In genomic region chr6:18907173-18907572, GRCm38 (mm10) we compare ENCODE assay signal across 20 mouse cellular contexts. TPM values are rescaled to one million over a fixed set of nuclear protein-coding genes. Genes with fewer than 3 reads are reported as not detected.
DNase-seq lines count a peak whose midpoint lies in the region; ATAC-seq and TF ChIP-seq lines count a peak whose summit lies in the region.
"Had no signal": no experiment of that assay in that cellular context is flagged by ENCODE, and none has a peak within 500 bp of the region (broad histone marks: within the 10 kb centered on the region; RNA-seq: fewer than 3 reads in every experiment).

No protein-coding gene starts in this region.

- H3K4me1 ChIP-seq in cerebellum, adult 2 months (ENCODE audit: control insufficient read depth, insufficient read depth, low read length) = no peaks in the 10 kb centered on the region
- H3K4me1 ChIP-seq in heart, postnatal 0 days (ENCODE audit: control insufficient read depth, insufficient read depth) = no peaks in the 10 kb centered on the region
- H3K4me1 ChIP-seq in midbrain, embryonic 16.5 days (ENCODE audit: control insufficient read depth, insufficient read depth, low read length) = no peaks in the 10 kb centered on the region
- H3K4me1 ChIP-seq in midbrain, embryonic 13.5 days (replicated peaks) = no peaks in the 10 kb centered on the region
- H3K4me1 ChIP-seq: hindbrain, embryonic 10.5 days had no signal

- no peak overlapping the region for H3K4me2 ChIP-seq in heart, postnatal 0 days (ENCODE audit: low read depth, low read length)
- H3K4me2 ChIP-seq in midbrain, embryonic 16.5 days (ENCODE audit: low read length) = no peak overlapping the region
- H3K4me2 ChIP-seq in midbrain, embryonic 13.5 days (replicated peaks) = no peak overlapping the region
- H3K4me2 ChIP-seq: heart, embryonic 11.5 days had no signal

- H3K9me3 ChIP-seq in heart, postnatal 0 days (replicated peaks; ENCODE audit: control insufficient read depth, low read length) = no peaks in the 10 kb centered on the region
- H3K9me3 ChIP-seq in midbrain, embryonic 16.5 days (replicated peaks; ENCODE audit: control insufficient read depth, low read length, poor library complexity, severe bottlenecking) = no peaks in the 10 kb centered on the region
- no peaks in the 10 kb centered on the region for H3K9me3 ChIP-seq in midbrain, embryonic 13.5 days
- H3K9me3 ChIP-seq: hindbrain, embryonic 10.5 days had no signal

- ATAC-seq in heart, postnatal 0 days (ENCODE audit: insufficient read depth, low read depth) = no peak
- peak; percentile 77; the same call in 1 of the 2 replicates for ATAC-seq in midbrain, embryonic 16.5 days
- ATAC-seq in midbrain, embryonic 13.5 days = no peak; the same call in 1 of the 2 replicates
- ATAC-seq: activated CD4-positive, CD25-positive, alpha-beta regulatory T cell, adult 4 months had no signal

- no peaks in the 10 kb centered on the region for H3K27me3 ChIP-seq in cerebellum, adult 2 months (ENCODE audit: control insufficient read depth, insufficient read depth, low read length)
- H3K27me3 ChIP-seq in heart, postnatal 0 days (ENCODE audit: control insufficient read depth, insufficient read depth, low read length) = no peaks in the 10 kb centered on the region
- no peaks in the 10 kb centered on the region for H3K27me3 ChIP-seq in midbrain, embryonic 16.5 days (ENCODE audit: control insufficient read depth, insufficient read depth, low read depth, low read length)
- no peaks in the 10 kb centered on the region for H3K27me3 ChIP-seq in midbrain, embryonic 13.5 days

- H3K27ac ChIP-seq in cerebellum, adult 2 months (ENCODE audit: insufficient read depth, low read length) = no peak overlapping the region
- H3K27ac ChIP-seq in heart, postnatal 0 days (ENCODE audit: low read depth) = no peak overlapping the region
- no peak overlapping the region for H3K27ac ChIP-seq in midbrain, embryonic 16.5 days (ENCODE audit: low read length)
- H3K27ac ChIP-seq in midbrain, embryonic 13.5 days = no peak overlapping the region
- H3K27ac ChIP-seq: hindbrain, embryonic 10.5 days; liver, embryonic 14.5 days; macrophage had no signal

- no peak overlapping the region for H3K9ac ChIP-seq in heart, postnatal 0 days (replicated peaks; ENCODE audit: low read depth, low read length)
- H3K9ac ChIP-seq in midbrain, embryonic 16.5 days (ENCODE audit: low read depth, low read length) = no peak overlapping the region
- no peak overlapping the region for H3K9ac ChIP-seq in midbrain, embryonic 13.5 days (replicated peaks)
- H3K9ac ChIP-seq: liver, embryonic 14.5 days had no signal

- 88% methylated on average over 2 of the region's 2 CpGs for WGBS in cerebellum, adult 2 months
- 79% methylated on average over 2 of the region's 2 CpGs for WGBS in heart, postnatal 0 days
- 83% methylated on average over 2 of the region's 2 CpGs for WGBS in midbrain, embryonic 16.5 days
- WGBS in midbrain, embryonic 13.5 days = 85% methylated on average over 2 of the region's 2 CpGs

- DNase-seq in cerebellum, adult 2 months = peak in 1 of 2 experiments; percentile 45
- no peak for DNase-seq in cerebellum, postnatal 36 days
- no peak for DNase-seq in heart, postnatal 0 days (ENCODE audit: low spot score)
- DNase-seq in heart, adult 8-10 months (ENCODE audit: low spot score) = no peak
- DNase-seq in adrenal gland, postnatal 25 days = no peak
- no peak for DNase-seq in urinary bladder, adult 18-20 months (ENCODE audit: low spot score in 2 of 2)
- DNase-seq: gastrocnemius, postnatal 10 days; kidney, adult 8-10 months; left cerebral cortex, postnatal 4 days; right cerebral cortex, postnatal 4 days; thymus, postnatal 36 days had no signal

- no peak for TF ChIP-seq POLR2A in cerebellum, adult 2 months (IDR thresholded peaks at IDR 0.05; ENCODE audit: borderline replicate concordance, insufficient read depth, low read length)

- TF ChIP-seq EP300 in heart, postnatal 0 days (IDR thresholded peaks at IDR 0.05; ENCODE audit: low read depth) = no peak

- no peaks in the 10 kb centered on the region for H3K36me3 ChIP-seq in heart, postnatal 0 days (replicated peaks; ENCODE audit: control insufficient read depth, insufficient read depth, low read length)
- H3K36me3 ChIP-seq in midbrain, embryonic 16.5 days (ENCODE audit: control insufficient read depth, insufficient read depth, low read length) = no peaks in the 10 kb centered on the region
- no peaks in the 10 kb centered on the region for H3K36me3 ChIP-seq in midbrain, embryonic 13.5 days
- H3K36me3 ChIP-seq: hindbrain, embryonic 10.5 days had no signal

- TF ChIP-seq CTCF in cerebellum, adult 2 months (IDR thresholded peaks at IDR 0.05; ENCODE audit: borderline replicate concordance, insufficient read depth, low read depth, low read length) = peak; percentile 43; the same call in 1 of the 2 replicates
- peak; percentile 16; the same call in 1 of the 2 replicates for TF ChIP-seq CTCF in heart, postnatal 0 days (IDR thresholded peaks at IDR 0.05; ENCODE audit: low read depth)

- H3K4me3 ChIP-seq in cerebellum, adult 2 months (replicated peaks; ENCODE audit: insufficient read depth, low read depth, low read length) = no peak overlapping the region
- no peak overlapping the region for H3K4me3 ChIP-seq in heart, postnatal 0 days (ENCODE audit: low read depth, low read length)
- H3K4me3 ChIP-seq in midbrain, embryonic 16.5 days (ENCODE audit: low read depth, low read length) = no peak overlapping the region
- H3K4me3 ChIP-seq in midbrain, embryonic 13.5 days (replicated peaks) = no peak overlapping the region
- H3K4me3 ChIP-seq: hindbrain, embryonic 10.5 days had no signal

RNA-seq across cellular contexts. Expression of gene Ankrd7, which starts 41.1 kb away (rescaled TPM):
- 0.17 and 0.23 TPM in 2 replicates for polyA plus RNA-seq in cerebellum, adult 2 months (2012; rRNA removed)
- total RNA-seq in heart, postnatal 0 days (2014; rRNA removed; ENCODE audit: low replicate concordance) = not detected in 2 replicates
- not detected in 2 replicates for polyA plus RNA-seq in heart, postnatal 0 days (2015; fragmentation: Nextera tagmentation; extraction: Ambion mirVana)
- not detected for total RNA-seq in heart, adult 8-10 months (2022)
- not detected in 2 replicates for polyA plus RNA-seq in midbrain, embryonic 16.5 days (2015; fragmentation: Nextera tagmentation; extraction: Ambion mirVana)
- polyA plus RNA-seq in midbrain, embryonic 13.5 days (2015; fragmentation: Nextera tagmentation; extraction: Ambion mirVana) = not detected in 2 replicates
- total RNA-seq in adrenal gland, postnatal 25 days (2021) = not detected in 2 replicates
- total RNA-seq: ES-E14; gastrocnemius, postnatal 10 days; layer of hippocampus, adult 8-10 months; left cerebral cortex, postnatal 4 days had no signal
- polyA plus RNA-seq: activated CD4-positive, CD25-positive, alpha-beta regulatory T cell, adult 4 months; macrophage had no signal

RNA-seq across cellular contexts. Expression of gene Lsm8, which starts 58.8 kb away (rescaled TPM):
- polyA plus RNA-seq in cerebellum, adult 2 months (2012; rRNA removed) = 36.6 and 40.1 TPM in 2 replicates
- 39.8 and 71.5 TPM in 2 replicates for total RNA-seq in heart, postnatal 0 days (2014; rRNA removed; ENCODE audit: low replicate concordance)
- polyA plus RNA-seq in heart, postnatal 0 days (2015; fragmentation: Nextera tagmentation; extraction: Ambion mirVana) = 109 and 121 TPM in 2 replicates
- total RNA-seq in heart, adult 8-10 months (2022) = 10 to 100 TPM; 17.0 to 24.0 (median 17.3) TPM
- 94.1 and 97.6 TPM in 2 replicates for polyA plus RNA-seq in midbrain, embryonic 16.5 days (2015; fragmentation: Nextera tagmentation; extraction: Ambion mirVana)
- 172 and 196 TPM in 2 replicates for polyA plus RNA-seq in midbrain, embryonic 13.5 days (2015; fragmentation: Nextera tagmentation; extraction: Ambion mirVana)
- total RNA-seq in adrenal gland, postnatal 25 days (2021) = 32.5 and 37.0 TPM in 2 replicates
